Mouse (Mus musculus) forebrain, embryonic 10.5 days (tissue): ENCODE data around the gene Ivl. TPM values are rescaled to one million over a fixed set of nuclear protein-coding genes. Genes with fewer than 3 reads are reported as not detected.

Experiments used
- DNase-seq: peaks from one replicate; pipeline ENCODE4 v3.0.0-alpha.2; 2017; ENCODE audit warnings: low spot score; ENCODE audit errors: extremely low spot score
- H3K27ac ChIP-seq: fragments of 300-500 bp; sonication (generic); 2 replicates; pipeline ENCODE4 v1.5.1; 2016; ENCODE audit warnings: mild to moderate bottlenecking
- H3K27me3 ChIP-seq: fragments of 300-500 bp; sonication (generic); 2 replicates; pipeline ENCODE4 v1.6.1; 2016; ENCODE audit warnings: mild to moderate bottlenecking; ENCODE audit not compliant: poor library complexity, severe bottlenecking
- H3K36me3 ChIP-seq: fragments of 300-500 bp; sonication (generic); replicated peaks from 2 replicates; pipeline ENCODE4 v1.6.1; 2016; ENCODE audit warnings: mild to moderate bottlenecking, moderate library complexity
- H3K4me1 ChIP-seq: fragments of 300-500 bp; sonication (generic); 2 replicates; pipeline ENCODE4 v1.6.1; 2016
- H3K4me3 ChIP-seq: fragments of 300-500 bp; sonication (generic); 2 replicates; pipeline ENCODE4 v1.5.1; 2016; ENCODE audit warnings: mild to moderate bottlenecking, moderate library complexity
- H3K9me3 ChIP-seq: fragments of 300-500 bp; sonication (generic); 2 replicates; pipeline ENCODE4 v1.6.1; 2016; ENCODE audit warnings: mild to moderate bottlenecking, moderate library complexity
- WGBS: fragments of 180-500 bp; shearing (Covaris S2); methylation state at CpG from one replicate; pipeline ENCODE4 v1.1.7; 2016; 5-methylcytosine and 5-hydroxymethylcytosine counted together
- polyA plus RNA-seq: library from polyadenylated mRNA; unstranded; fragments of >200 nt; fragmentation: Nextera tagmentation; extraction: Ambion mirVana; gene quantifications from 2 replicates; pipeline ENCODE4 v1.2.1, GENCODE M21; 2016

Gene Ivl
- polyA plus RNA-seq, 1 experiment from 2014 or later: not detected

- WGBS: 68% methylated on average over 4 of the region's 4 CpGs
- H3K4me1 ChIP-seq: peaks cover 19% of the 10 kb centered on the region
- no peaks in the 10 kb centered on the region for H3K9me3 ChIP-seq
- no peak overlapping the region for H3K4me3 ChIP-seq
- no peaks in the 10 kb centered on the region for H3K27me3 ChIP-seq
- no peak overlapping the region for H3K27ac ChIP-seq
- H3K36me3 ChIP-seq: no peaks in the 10 kb centered on the region
- DNase-seq: no peak
Observed at GRCm38 (mm10) chr3:92578652-92579413, 5.3 kb upstream of the Ivl start.

GRCm38 (mm10) chr3:92572514-92573155 lies 900 bp downstream of the Ivl start:
- H3K4me3 ChIP-seq: no peak overlapping the region
- 70% methylated on average over 2 of the region's 2 CpGs for WGBS
- H3K27ac ChIP-seq: no peak overlapping the region
- no peak for DNase-seq
- no peaks in the 10 kb centered on the region for H3K9me3 ChIP-seq
- no peaks in the 10 kb centered on the region for H3K27me3 ChIP-seq
- H3K36me3 ChIP-seq: no peaks in the 10 kb centered on the region
- peaks cover 6% of the 10 kb centered on the region for H3K4me1 ChIP-seq

- Histone ChIP-seq H3K4me1 (peaks cover 6% of the 10 kb centered on the region), H3K36me3 (no peaks in the 10 kb centered on the region)
- WGBS: 94% methylated on average over 2 of the region's 2 CpGs
Observed at GRCm38 (mm10) chr3:92568752-92569151, 4.8 kb downstream of the Ivl start.

GRCm38 (mm10) chr3:92565418-92565817 lies 8.1 kb downstream of the Ivl start:
- H3K9me3 ChIP-seq: no peaks in the 10 kb centered on the region
- no peak overlapping the region for H3K27ac ChIP-seq
- no peak overlapping the region for H3K4me3 ChIP-seq
- H3K36me3 ChIP-seq: no peaks in the 10 kb centered on the region
- H3K4me1 ChIP-seq: no peaks in the 10 kb centered on the region
- no peak for DNase-seq
- no peaks in the 10 kb centered on the region for H3K27me3 ChIP-seq

More at GRCm38 (mm10) chr3:92568752-92569151, 4.8 kb downstream of the Ivl start:
- no peaks in the 10 kb centered on the region for H3K27me3 ChIP-seq
- H3K27ac ChIP-seq: no peak overlapping the region
- H3K4me3 ChIP-seq: no peak overlapping the region
- H3K9me3 ChIP-seq: no peaks in the 10 kb centered on the region
- DNase-seq: no peak

GRCm38 (mm10) chr3:92534411-92534810 lies 39.1 kb downstream of the Ivl start, which contains the start of gene 2310046K23Rik:
TSS of gene 2310046K23Rik (minus strand) at chr3:92534511.
- Histone ChIP-seq H3K36me3 (no peaks in the 10 kb centered on the region), H3K27ac (no peak within 1 kb of the TSS), H3K4me1 (no peaks in the 10 kb centered on the region), H3K4me3 (no peak within 1 kb of the TSS), H3K27me3 (no peaks in the 10 kb centered on the region), H3K9me3 (no peaks in the 10 kb centered on the region)
- 90% methylated on average over 3 of the region's 3 CpGs for WGBS
- no peak for DNase-seq

Other genes starting within 250 kb of the Ivl start
- gene Sprr2d, start 234.6 kb downstream of the Ivl start, polyA plus RNA-seq: not detected in 2 replicates
- not detected in 2 replicates for gene Sprr2e, start 221.6 kb downstream of the Ivl start, polyA plus RNA-seq
- gene Sprr2f, start 208.5 kb downstream of the Ivl start, polyA plus RNA-seq: not detected in 2 replicates
- not detected in 2 replicates for gene Sprr2h, start 188.1 kb downstream of the Ivl start, polyA plus RNA-seq
- gene Sprr2i, start 165.7 kb downstream of the Ivl start, polyA plus RNA-seq: not detected in 2 replicates
- gene Sprr2j-ps, start 155.7 kb downstream of the Ivl start, polyA plus RNA-seq: not detected in 2 replicates
- 7.9 and 10.0 TPM in 2 replicates for gene Gm9774, start 144.3 kb downstream of the Ivl start, polyA plus RNA-seq
- not detected in 2 replicates for gene Sprr2k, start 141.2 kb downstream of the Ivl start, polyA plus RNA-seq
- gene Sprr1b, start 134.9 kb downstream of the Ivl start, polyA plus RNA-seq: not detected in 2 replicates
- not detected in 2 replicates for gene Sprr3, start 115.0 kb downstream of the Ivl start, polyA plus RNA-seq
- not detected in 2 replicates for gene Sprr1a, start 87.8 kb downstream of the Ivl start, polyA plus RNA-seq
- gene Sprr4, start 73.2 kb downstream of the Ivl start, polyA plus RNA-seq: not detected in 2 replicates
- gene 2310046K23Rik, start 39.2 kb downstream of the Ivl start, polyA plus RNA-seq: not detected in 2 replicates
- not detected in 2 replicates for gene Smcp, start 15.3 kb upstream of the Ivl start, polyA plus RNA-seq
- not detected in 2 replicates for gene 2210017I01Rik, start 33.8 kb upstream of the Ivl start, polyA plus RNA-seq
- gene Lce6a, start 47.9 kb upstream of the Ivl start, polyA plus RNA-seq: not detected in 2 replicates
- gene Lce1a1, start 74.6 kb upstream of the Ivl start, polyA plus RNA-seq: not detected in 2 replicates
- not detected in 2 replicates for gene Lce1b, start 83.2 kb upstream of the Ivl start, polyA plus RNA-seq
- gene Lce1a2, start 96.6 kb upstream of the Ivl start, polyA plus RNA-seq: not detected in 2 replicates
- not detected in 2 replicates for gene Lce1c, start 105.5 kb upstream of the Ivl start, polyA plus RNA-seq
- not detected in 2 replicates for gene Lce1d, start 113.5 kb upstream of the Ivl start, polyA plus RNA-seq
- gene Lce1e, start 135.3 kb upstream of the Ivl start, polyA plus RNA-seq: not detected in 2 replicates
- gene Lce1f, start 146.6 kb upstream of the Ivl start, polyA plus RNA-seq: not detected in 2 replicates
- not detected in 2 replicates for gene Gm38119, start 165.4 kb upstream of the Ivl start, polyA plus RNA-seq
- gene Lce1g, start 178.6 kb upstream of the Ivl start, polyA plus RNA-seq: not detected in 2 replicates
- not detected in 2 replicates for gene Lce1h, start 191.3 kb upstream of the Ivl start, polyA plus RNA-seq
- gene Lce1i, start 205.2 kb upstream of the Ivl start, polyA plus RNA-seq: not detected in 2 replicates
- not detected in 2 replicates for gene Lce1j, start 216.8 kb upstream of the Ivl start, polyA plus RNA-seq
- not detected in 2 replicates for gene Lce1k, start 234.2 kb upstream of the Ivl start, polyA plus RNA-seq